Mouse (Mus musculus) lung, postnatal 0 days (tissue): ENCODE data around the gene Mindy4.

ENCODE experiments used
- CTCF ChIP-seq: IDR thresholded peaks from 2 replicates; pipeline ENCODE4 v1.5.1; 2016; ENCODE audit warnings: antibody characterized with exemption, mild to moderate bottlenecking
- EP300 ChIP-seq: IDR thresholded peaks from 2 replicates; pipeline ENCODE4 v1.6.1; 2016; ENCODE audit warnings: antibody characterized with exemption, mild to moderate bottlenecking, control low read depth

- TF ChIP-seq CTCF (no peak), EP300 (no peak)
These were observed 30.0 kb upstream of the Mindy4 start for GRCm38 (mm10) chr6:55173171-55173570.
